Mouse (Mus musculus): Measurements from ENCODE around the gene Ptgs1. TPM values are rescaled to one million over a fixed set of nuclear protein-coding genes. Genes with fewer than 3 reads are reported as not detected.

Gene Ptgs1
- polyA plus RNA-seq (2015; fragmentation: Nextera tagmentation; extraction: Ambion mirVana), result 41.6 and 48.9 TPM in 2 replicates

GRCm38 (mm10) chr2:36230366-36230765 is at the start of gene Ptgs1:
Gene Ptgs1, plus strand, starts transcription at chr2:36230426.

Other genes with a start within 250 kb of the Ptgs1 start
- 198 and 213 TPM in 2 replicates for gene Ndufa8, start 181.0 kb upstream of the Ptgs1 start, polyA plus RNA-seq (2015; fragmentation: Nextera tagmentation; extraction: Ambion mirVana)
- gene Morn5, start 181.0 kb upstream of the Ptgs1 start, polyA plus RNA-seq (2015; fragmentation: Nextera tagmentation; extraction: Ambion mirVana), result not detected in 2 replicates
- 0.55 and 0.69 TPM in 2 replicates for gene Lhx6, start 125.0 kb upstream of the Ptgs1 start, polyA plus RNA-seq (2015; fragmentation: Nextera tagmentation; extraction: Ambion mirVana)
- gene Mrrf, start 94.0 kb upstream of the Ptgs1 start, polyA plus RNA-seq (2015; fragmentation: Nextera tagmentation; extraction: Ambion mirVana), result 25.3 and 25.5 TPM in 2 replicates
- 54.2 and 57.7 TPM in 2 replicates for gene Rbm18, start 93.7 kb upstream of the Ptgs1 start, polyA plus RNA-seq (2015; fragmentation: Nextera tagmentation; extraction: Ambion mirVana)
- not detected in 2 replicates for gene Olfr338, start 143.1 kb downstream of the Ptgs1 start, polyA plus RNA-seq (2015; fragmentation: Nextera tagmentation; extraction: Ambion mirVana)
- gene Olfr339, start 188.5 kb downstream of the Ptgs1 start, polyA plus RNA-seq (2015; fragmentation: Nextera tagmentation; extraction: Ambion mirVana), result not detected in 2 replicates
- not detected in 2 replicates for gene Olfr340, start 222.2 kb downstream of the Ptgs1 start, polyA plus RNA-seq (2015; fragmentation: Nextera tagmentation; extraction: Ambion mirVana)